Mouse (Mus musculus): Measurements from ENCODE around the gene Dennd2d. TPM values are rescaled to one million over a fixed set of nuclear protein-coding genes. Genes with fewer than 3 reads are reported as not detected.

Gene Dennd2d
- polyA plus RNA-seq, 1 experiment: not detected

- no peak for TF ChIP-seq GATA1 (IDR thresholded peaks at IDR 0.05; ENCODE audit: low read length)
Measured at GRCm38 (mm10) chr3:106544721-106545316, 62.6 kb downstream of the Dennd2d start.

GRCm38 (mm10) chr3:106547171-106547923 is 65.1 kb downstream of the Dennd2d start, which contains the start of the genes Dram2 and Cept1:
Dram2 (plus strand) TSS chr3:106547798.
Cept1 (minus strand) TSS chr3:106547802.
- no peak for TF ChIP-seq GATA1 (IDR thresholded peaks at IDR 0.05; ENCODE audit: low read length)

GRCm38 (mm10) chr3:106547924-106548539 is 65.8 kb downstream of the Dennd2d start:
- TF ChIP-seq GATA1 (IDR thresholded peaks at IDR 0.05; ENCODE audit: low read length): no peak

GRCm38 (mm10) chr3:106548971-106549370 is 66.8 kb downstream of the Dennd2d start:
- TF ChIP-seq GATA1 (IDR thresholded peaks at IDR 0.05; ENCODE audit: low read length): no peak

Other genes starting within 250 kb of the Dennd2d start
- not detected in 2 replicates for gene Chil6, start 76.2 kb upstream of the Dennd2d start, polyA plus RNA-seq (2012)
- 0.78 and 1.2 TPM in 2 replicates for gene Dram2, start 65.4 kb downstream of the Dennd2d start, polyA plus RNA-seq (2012)
- gene Cept1, start 65.4 kb downstream of the Dennd2d start, polyA plus RNA-seq (2012): 1.2 and 1.5 TPM in 2 replicates
- 1.8 and 2.3 TPM in 2 replicates for gene Lrif1, start 202.6 kb downstream of the Dennd2d start, polyA plus RNA-seq (2012)

Measured in G1E-ER4 (cell line).